Mouse (Mus musculus) neural tube, embryonic 13.5 days (tissue): ENCODE measurements around the gene Higd1c. TPM values are rescaled to one million over a fixed set of nuclear protein-coding genes. Genes with fewer than 3 reads are reported as not detected.
A peak's percentile ranks its signal among the peaks of the same experiment; 100 is the strongest.
"Not testable (repeated sequence)": the region's sequence is repeated elsewhere in the genome, so short reads cannot be mapped to it uniquely, and the experiment has no call there.

Experiments used
- ATAC-seq: fragments of 200-750 bp; cut with Nextera tagmentation; 2 replicates; pipeline ENCODE4 v1.8.0; 2017; ENCODE audit warnings: low read depth, mild to moderate bottlenecking, moderate TSS enrichment, moderate library complexity
- H3K27ac ChIP-seq: fragments of 300-500 bp; sonication (generic); replicated peaks from 2 replicates; pipeline ENCODE4 v1.5.1; 2015; ENCODE audit warnings: moderate library complexity, mild to moderate bottlenecking, inconsistent platforms
- H3K27me3 ChIP-seq: fragments of 300-500 bp; sonication (generic); 2 replicates; pipeline ENCODE4 v1.6.1; 2015; ENCODE audit warnings: mild to moderate bottlenecking, inconsistent platforms
- H3K36me3 ChIP-seq: fragments of 300-500 bp; sonication (generic); 2 replicates; pipeline ENCODE4 v1.6.1; 2015; ENCODE audit warnings: mild to moderate bottlenecking, inconsistent platforms
- H3K4me1 ChIP-seq: fragments of 300-500 bp; sonication (generic); replicated peaks from 2 replicates; pipeline ENCODE4 v1.6.1; 2015; ENCODE audit warnings: inconsistent platforms
- H3K4me2 ChIP-seq: fragments of 300-500 bp; sonication (generic); 2 replicates; pipeline ENCODE4 v1.6.1; 2015; ENCODE audit warnings: inconsistent platforms, mild to moderate bottlenecking, moderate library complexity
- H3K4me3 ChIP-seq: fragments of 300-500 bp; sonication (generic); 2 replicates; pipeline ENCODE4 v1.5.1; 2015; ENCODE audit warnings: mild to moderate bottlenecking, inconsistent platforms
- H3K9ac ChIP-seq: fragments of 300-500 bp; sonication (generic); 2 replicates; pipeline ENCODE4 v1.6.1; 2015; ENCODE audit warnings: moderate library complexity, mild to moderate bottlenecking, inconsistent platforms
- H3K9me3 ChIP-seq: fragments of 300-500 bp; sonication (generic); 2 replicates; pipeline ENCODE4 v1.6.1; 2016; ENCODE audit warnings: inconsistent platforms
- WGBS: fragments of 180-500 bp; shearing (Covaris S2); methylation state at CpG from one replicate; pipeline ENCODE4 v1.1.7; 2015; 5-methylcytosine and 5-hydroxymethylcytosine counted together
- polyA plus RNA-seq: library from polyadenylated mRNA; unstranded; fragments of >200 nt; fragmentation: Nextera tagmentation; extraction: Ambion mirVana; gene quantifications from 2 replicates; pipeline ENCODE4 v1.2.1, GENCODE M21; 2015

Gene Higd1c
- 3.1 and 3.2 TPM in 2 replicates for polyA plus RNA-seq

DNA sequence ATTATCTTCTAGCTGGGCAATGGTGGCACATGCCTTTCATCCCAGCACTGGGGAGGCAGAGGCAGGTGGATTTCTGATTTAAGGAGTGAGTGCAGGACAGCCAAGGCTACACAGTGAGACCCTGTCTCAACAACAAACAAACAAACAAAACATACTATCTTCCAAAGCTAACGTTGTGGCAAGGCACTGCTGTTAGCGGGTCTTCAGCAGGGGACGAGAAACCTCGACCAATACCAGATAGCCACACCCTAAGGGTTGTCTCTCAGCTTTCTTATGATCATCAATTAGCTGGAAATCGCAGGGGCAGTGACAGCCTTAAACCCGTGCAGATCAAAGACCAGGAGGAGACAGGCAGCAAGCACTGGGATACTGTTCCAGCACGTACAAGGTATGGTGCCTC lies at the start of gene Higd1c:
Gene Higd1c, plus strand, starts transcription at position 301 of the 400 bp plus-strand sequence.
- no peak within 1 kb of the TSS for H3K4me2 ChIP-seq
- 68% methylated on average over 7 of the region's 7 CpGs for WGBS
- H3K4me1 ChIP-seq, result peaks cover 5% of the 10 kb centered on the region; the same call in 1 of the 2 replicates
- H3K27ac ChIP-seq, result no peak within 1 kb of the TSS
- no peak within 1 kb of the TSS for H3K9ac ChIP-seq
- H3K4me3 ChIP-seq, result no peak within 1 kb of the TSS
- no peak for ATAC-seq
- H3K36me3 ChIP-seq, result no peaks in the 10 kb centered on the region
- no peaks in the 10 kb centered on the region for H3K27me3 ChIP-seq
- H3K9me3 ChIP-seq, result 0 out of 2 replicates have a peak, but pooled peaks cover 3% of the 10 kb centered on the region

DNA sequence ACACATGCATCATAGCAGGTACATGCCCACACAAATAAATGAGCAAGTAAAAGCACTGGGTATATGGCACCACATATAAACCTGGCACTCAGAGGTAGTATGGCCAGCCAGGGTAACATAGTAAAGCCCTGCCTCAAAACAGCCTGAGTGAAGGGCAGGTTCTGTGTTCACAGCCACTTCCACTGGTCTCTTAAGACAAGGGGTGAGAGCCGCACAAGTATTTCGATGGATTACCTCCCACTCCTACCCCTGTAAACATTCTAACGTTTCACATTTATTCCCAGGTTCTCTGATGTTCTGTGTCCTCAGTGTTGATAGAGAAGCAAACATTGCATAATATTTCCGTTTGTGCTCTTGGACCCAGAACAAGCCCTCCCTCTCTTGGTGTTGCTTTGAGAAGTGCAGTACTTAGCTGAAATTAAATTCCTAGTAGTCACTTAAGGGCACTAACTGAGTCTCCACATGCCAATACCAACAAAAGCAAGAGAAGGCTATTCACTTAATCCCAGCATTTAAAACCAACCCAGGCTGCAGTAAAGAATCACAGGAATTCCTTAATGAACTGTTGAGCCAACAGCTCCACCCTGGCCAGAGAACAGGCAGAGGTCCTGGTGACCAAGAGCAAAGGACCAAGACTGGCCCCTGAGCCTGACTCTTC lies 46.2 kb upstream of the Higd1c start:
- peaks cover 12% of the 10 kb centered on the region for H3K36me3 ChIP-seq
- H3K27me3 ChIP-seq, H3K4me2 ChIP-seq, H3K4me1 ChIP-seq, H3K27ac ChIP-seq, H3K4me3 ChIP-seq, H3K9me3 ChIP-seq, ATAC-seq, H3K9ac ChIP-seq: not testable (repeated sequence)
- WGBS, result 83% methylated on average over 4 of the region's 4 CpGs

DNA sequence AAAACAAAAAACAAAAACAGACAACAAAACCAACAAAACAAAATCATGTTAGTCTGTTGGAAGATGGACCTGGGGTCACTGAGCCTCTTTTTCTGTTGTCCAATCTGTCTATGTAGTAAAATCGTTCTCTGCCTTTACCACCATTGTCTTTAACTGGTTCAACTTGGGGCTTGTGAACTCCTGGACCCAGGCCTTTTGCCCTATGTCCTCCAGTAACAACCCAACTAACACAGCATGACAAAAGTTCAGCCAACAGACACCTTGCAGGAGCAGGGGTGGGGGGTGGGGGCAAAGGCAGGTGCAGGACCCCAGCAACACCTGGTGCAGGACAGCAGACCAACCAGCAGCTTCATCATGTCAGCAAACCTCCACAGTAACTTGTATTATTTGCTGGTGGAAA lies 44.5 kb upstream of the Higd1c start:
- no peak overlapping the region for H3K4me3 ChIP-seq
- 88% methylated on average over 1 of the region's 1 CpGs for WGBS
- H3K4me1 ChIP-seq, result no peaks in the 10 kb centered on the region
- no peak overlapping the region for H3K4me2 ChIP-seq
- 0 out of 2 replicates have a peak, but pooled peaks cover under 1% of the 10 kb centered on the region for H3K36me3 ChIP-seq
- H3K27ac ChIP-seq, result no peak overlapping the region
- no peak for ATAC-seq
- H3K9me3 ChIP-seq, result no peaks in the 10 kb centered on the region
- no peaks in the 10 kb centered on the region for H3K27me3 ChIP-seq
- H3K9ac ChIP-seq, result no peak overlapping the region

DNA sequence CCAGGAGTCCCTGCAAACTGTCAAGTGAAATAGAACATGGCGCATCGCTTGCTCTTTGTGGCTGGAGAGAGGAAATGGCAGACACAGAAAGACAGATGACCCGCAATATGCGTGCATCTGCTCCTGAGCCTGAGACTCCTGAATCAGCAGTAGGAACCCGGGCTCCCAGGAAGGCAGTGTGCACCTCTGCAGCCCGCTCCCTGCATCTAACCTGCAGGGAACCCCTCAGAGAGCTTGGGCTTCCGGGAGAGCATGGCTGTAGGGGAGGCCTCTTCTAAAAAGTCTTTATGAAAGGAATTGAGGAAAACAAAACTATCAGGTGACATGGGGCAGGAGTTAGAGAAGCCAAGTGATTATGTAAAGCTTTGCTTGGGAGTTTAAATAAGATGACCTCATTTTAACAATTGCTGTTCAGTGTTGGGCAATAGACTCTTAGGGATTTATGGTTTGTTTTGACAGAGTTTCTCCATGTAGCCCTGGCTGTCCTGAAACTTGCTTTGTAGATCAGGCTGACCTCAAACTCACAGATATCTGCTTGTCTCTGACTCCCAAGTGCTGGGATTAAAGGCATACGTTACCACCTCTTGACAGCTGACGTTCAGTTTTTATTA lies 43.9 kb upstream of the Higd1c start:
- Histone ChIP-seq H3K4me3 (no peak overlapping the region), H3K27ac (no peak overlapping the region), H3K27me3 (no peaks in the 10 kb centered on the region), H3K36me3 (no peaks in the 10 kb centered on the region), H3K9me3 (no peaks in the 10 kb centered on the region), H3K4me1 (no peaks in the 10 kb centered on the region), H3K4me2 (no peak overlapping the region), H3K9ac (no peak overlapping the region)
- ATAC-seq, result no peak
- 73% methylated on average over 9 of the region's 9 CpGs for WGBS

DNA sequence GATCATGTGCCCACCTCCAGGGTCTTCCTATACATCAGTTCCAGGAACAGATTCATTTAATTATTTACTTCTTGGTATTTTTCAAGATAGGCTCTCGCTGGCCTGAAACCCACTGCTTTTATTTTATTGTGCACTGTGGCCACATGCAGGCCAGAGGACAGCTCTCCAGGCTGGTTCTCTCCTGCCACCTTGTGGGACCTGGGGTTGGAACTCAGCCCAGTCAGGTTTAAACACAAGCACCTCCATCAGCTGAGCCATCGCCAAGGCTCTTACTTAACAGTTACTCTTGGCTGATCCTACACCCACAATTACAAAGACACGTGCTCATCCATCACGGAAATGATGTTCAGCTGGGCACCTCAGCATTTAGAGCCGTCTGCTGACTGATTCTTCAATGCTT lies 43.2 kb upstream of the Higd1c start:
- no peaks in the 10 kb centered on the region for H3K9me3 ChIP-seq
- no peak overlapping the region for H3K27ac ChIP-seq
- H3K4me3 ChIP-seq, result no peak overlapping the region
- 48% methylated on average over 5 of the region's 5 CpGs for whole genome bisulfite sequencing
- no peaks in the 10 kb centered on the region for H3K4me1 ChIP-seq
- H3K9ac ChIP-seq, result no peak overlapping the region
- no peaks in the 10 kb centered on the region for H3K27me3 ChIP-seq
- no peaks in the 10 kb centered on the region for H3K36me3 ChIP-seq
- H3K4me2 ChIP-seq, result no peak overlapping the region
- ATAC-seq, result no peak

DNA sequence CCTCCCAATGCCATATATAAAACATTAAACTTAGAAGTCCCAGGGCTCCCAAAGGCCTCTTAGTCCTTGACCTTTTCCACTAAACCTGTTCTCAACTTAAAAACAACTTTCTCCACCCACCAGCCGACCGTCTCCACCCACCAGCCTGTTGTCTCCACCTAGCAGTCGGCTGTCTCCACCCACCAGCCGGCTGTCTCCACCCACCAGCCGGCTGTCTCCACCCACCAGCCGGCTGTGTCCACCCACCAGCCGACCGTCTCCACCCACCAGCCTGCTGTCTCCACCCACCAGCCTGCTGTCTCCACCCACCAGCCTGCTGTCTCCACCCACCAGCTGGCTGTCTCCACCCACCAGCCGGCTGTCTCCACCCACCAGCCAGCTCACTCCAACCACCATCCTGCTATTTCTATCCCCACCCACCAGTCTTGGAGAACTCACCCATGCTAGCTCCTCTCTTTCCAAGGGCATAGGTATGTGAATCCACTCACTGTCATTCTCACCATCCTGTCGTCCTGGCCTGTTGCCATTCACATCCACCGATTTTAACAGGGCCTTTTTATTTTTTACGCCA lies 40.2 kb upstream of the Higd1c start:
- Histone ChIP-seq H3K4me2 (no peak overlapping the region), H3K36me3 (no peaks in the 10 kb centered on the region), H3K9ac (no peak overlapping the region), H3K27me3 (no peaks in the 10 kb centered on the region), H3K27ac (no peak overlapping the region), H3K9me3 (no peaks in the 10 kb centered on the region), H3K4me1 (no peaks in the 10 kb centered on the region), H3K4me3 (no peak overlapping the region)
- no peak for ATAC-seq
- 71% methylated on average over 12 of the region's 12 CpGs for WGBS

DNA sequence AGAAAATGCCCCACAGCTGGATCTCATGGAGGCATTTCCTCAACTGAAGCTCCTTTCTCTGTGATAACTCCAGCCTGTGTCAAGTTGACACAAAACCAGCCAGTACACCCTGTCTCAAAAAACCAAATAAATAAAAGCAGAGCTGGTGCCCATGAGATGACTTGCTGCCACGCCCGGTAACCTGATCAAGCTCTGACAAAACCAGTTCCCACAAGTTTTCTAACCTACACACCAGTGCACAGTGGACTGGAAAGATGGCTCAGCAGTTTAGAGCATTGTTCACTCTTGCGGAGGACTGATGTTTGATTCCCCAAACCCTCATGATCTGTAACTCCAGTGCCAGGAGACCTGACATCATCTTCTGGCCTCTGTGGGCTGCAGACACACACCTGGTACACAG lies 39.1 kb upstream of the Higd1c start:
- H3K4me3 ChIP-seq, result no peak overlapping the region
- H3K4me1 ChIP-seq, result peaks cover under 1% of the 10 kb centered on the region; the same call in 1 of the 2 replicates
- H3K9me3 ChIP-seq, result no peaks in the 10 kb centered on the region
- ATAC-seq, result no peak
- no peak overlapping the region for H3K27ac ChIP-seq
- no peak overlapping the region for H3K4me2 ChIP-seq
- no peaks in the 10 kb centered on the region for H3K36me3 ChIP-seq
- H3K27me3 ChIP-seq, result no peaks in the 10 kb centered on the region
- 92% methylated on average over 3 of the region's 3 CpGs for WGBS
- no peak overlapping the region for H3K9ac ChIP-seq

DNA sequence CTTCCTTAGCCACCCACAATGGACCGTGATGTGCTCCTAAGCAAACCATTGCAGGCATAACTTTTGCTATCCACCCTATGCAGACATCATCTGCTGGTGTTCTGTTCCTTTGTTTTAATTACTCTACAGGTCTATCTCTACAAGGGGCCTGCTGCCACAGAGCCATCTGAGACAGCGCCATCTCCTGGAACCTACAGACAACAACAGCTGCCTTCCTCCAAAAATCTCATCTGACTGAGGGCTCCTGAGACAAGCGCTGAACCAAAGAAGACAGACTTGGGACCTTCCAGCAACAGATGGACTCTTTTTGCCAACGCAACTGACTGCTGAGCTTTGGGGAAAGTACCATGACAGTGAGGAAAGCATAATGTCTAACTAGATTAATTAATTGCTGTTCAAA lies 36.3 kb upstream of the Higd1c start:
- H3K36me3 ChIP-seq, H3K4me1 ChIP-seq, H3K27ac ChIP-seq, H3K4me2 ChIP-seq, H3K9me3 ChIP-seq, ATAC-seq, H3K4me3 ChIP-seq, H3K9ac ChIP-seq, H3K27me3 ChIP-seq: not testable (repeated sequence)
- WGBS, result 66% methylated on average over 4 of the region's 4 CpGs

DNA sequence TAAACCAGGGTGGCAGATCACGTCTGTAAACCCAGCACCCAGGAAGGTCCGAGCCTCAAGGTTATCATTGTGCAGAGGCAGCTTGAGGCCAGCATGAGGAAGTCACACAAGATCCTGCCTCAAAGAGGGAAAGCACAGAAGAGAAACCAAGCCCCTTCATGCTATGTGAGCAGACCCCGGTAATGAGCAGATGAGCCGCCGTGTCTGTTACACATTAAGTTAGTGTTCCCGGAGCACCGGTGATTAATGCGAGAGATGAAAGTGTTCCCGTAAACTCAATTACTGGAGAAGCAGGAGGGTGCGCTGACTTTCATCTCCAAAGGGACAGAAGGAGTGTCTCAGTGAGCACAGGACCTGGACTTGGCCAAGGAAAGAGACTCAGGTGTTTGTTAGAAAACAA lies 35.0 kb upstream of the Higd1c start:
- H3K4me2 ChIP-seq, H3K27me3 ChIP-seq, H3K4me3 ChIP-seq, H3K9me3 ChIP-seq, H3K4me1 ChIP-seq, H3K27ac ChIP-seq, H3K9ac ChIP-seq, H3K36me3 ChIP-seq: not testable (repeated sequence)
- ATAC-seq, result 0 out of 2 replicates have a peak, but pooled peaks have one; percentile 23
- WGBS, result 31% methylated on average over 10 of the region's 10 CpGs

DNA sequence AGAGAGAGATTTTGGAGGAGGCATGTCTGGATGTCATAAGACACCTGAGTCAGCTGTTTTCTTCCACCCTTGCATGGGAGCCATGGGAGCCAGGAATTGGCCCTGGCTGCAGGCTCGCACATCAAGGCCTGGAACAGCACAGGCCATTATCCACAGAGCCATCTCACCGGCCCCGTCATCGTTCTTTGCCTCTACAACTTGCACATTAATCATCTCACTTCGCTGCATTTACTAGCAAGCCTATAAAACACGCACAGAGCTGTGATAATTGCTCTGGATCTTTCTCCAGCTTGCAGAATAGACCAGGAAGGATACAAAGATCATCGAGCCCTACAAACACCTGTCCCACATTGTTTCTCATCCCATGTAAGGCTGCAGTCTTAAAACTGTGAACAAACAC lies 33.6 kb upstream of the Higd1c start:
- no peak overlapping the region for H3K4me2 ChIP-seq
- peaks cover 8% of the 10 kb centered on the region for H3K4me1 ChIP-seq
- ATAC-seq, result no peak
- peak overlapping the region; percentile 43 for H3K27ac ChIP-seq
- H3K9me3 ChIP-seq, result no peaks in the 10 kb centered on the region
- no peak overlapping the region for H3K4me3 ChIP-seq
- 39% methylated on average over 7 of the region's 7 CpGs for WGBS
- H3K9ac ChIP-seq, result no peak overlapping the region
- no peaks in the 10 kb centered on the region for H3K36me3 ChIP-seq
- H3K27me3 ChIP-seq, result no peaks in the 10 kb centered on the region

DNA sequence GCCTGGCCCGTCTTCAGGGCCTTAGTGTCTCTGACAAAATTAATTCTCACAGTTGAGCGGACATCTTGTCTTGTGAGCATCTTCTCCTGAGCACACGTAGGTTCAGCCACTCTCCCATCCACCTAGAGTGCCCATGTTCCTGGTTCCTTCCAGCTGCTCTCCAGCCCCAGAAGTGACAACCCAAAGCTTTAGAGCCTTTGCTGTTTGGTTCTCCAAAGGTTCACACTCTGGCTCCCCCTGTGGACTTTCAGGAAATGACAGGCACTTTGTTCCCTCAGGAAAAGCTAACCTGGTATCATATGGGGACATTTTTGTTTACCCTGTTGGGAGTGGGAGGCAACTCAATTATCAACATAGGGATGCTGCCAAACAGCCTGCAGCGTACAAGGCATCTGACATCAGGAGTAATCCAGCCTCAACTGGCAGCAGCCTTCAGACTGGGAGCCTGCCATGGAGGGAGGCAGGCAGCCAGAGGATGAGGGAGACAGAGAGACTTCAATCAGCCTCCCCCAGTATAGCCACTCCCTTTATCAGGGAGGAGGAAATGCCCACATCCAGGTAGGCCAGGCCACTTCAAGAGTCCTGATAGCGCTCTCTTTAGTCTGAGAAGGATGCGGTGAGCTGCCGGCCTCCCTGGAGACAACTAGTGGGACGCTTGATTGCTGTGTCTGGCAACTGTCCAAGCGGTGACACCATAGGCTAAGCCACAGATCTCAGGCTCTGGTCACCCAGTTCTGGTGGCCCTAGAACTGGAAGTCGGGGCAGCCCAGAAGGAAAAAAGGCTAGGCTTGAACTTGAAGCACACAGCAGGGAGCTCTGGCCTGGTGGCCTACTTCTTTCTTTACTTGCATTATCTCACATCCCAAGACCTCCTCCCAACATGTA lies 32.0 kb upstream of the Higd1c start:
- H3K9ac ChIP-seq, H3K4me1 ChIP-seq, H3K36me3 ChIP-seq, H3K4me3 ChIP-seq, H3K4me2 ChIP-seq, H3K27me3 ChIP-seq, H3K9me3 ChIP-seq, H3K27ac ChIP-seq: not testable (repeated sequence)
- ATAC-seq, result peak; percentile 30; the same call in 1 of the 2 replicates
- WGBS, result 58% methylated on average over 3 of the region's 10 CpGs

DNA sequence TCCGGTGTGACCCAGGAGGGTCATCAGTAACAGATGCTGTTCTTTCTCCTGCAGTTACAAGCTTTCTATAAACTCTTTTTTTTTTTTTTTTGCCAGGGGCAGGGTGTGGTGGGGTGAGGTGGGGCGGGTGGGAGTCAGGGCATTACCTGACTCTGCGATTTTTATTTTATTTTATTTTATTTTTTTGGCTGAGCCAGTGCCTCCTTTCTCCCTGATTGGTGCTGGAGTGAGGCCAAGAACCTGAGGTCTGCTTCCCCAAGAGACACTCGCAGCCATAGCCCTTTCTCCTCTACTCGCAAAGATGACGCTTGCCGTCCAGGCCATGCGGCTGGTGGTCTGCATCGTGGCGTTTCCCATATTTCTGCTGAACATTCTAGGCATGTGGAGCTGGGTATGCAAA lies 29.7 kb upstream of the Higd1c start, which contains the start of gene Mettl7a3:
Gene Mettl7a3, plus strand, starts transcription at position 301 of the 400 bp plus-strand sequence.
- ATAC-seq, result no peak
- H3K4me2 ChIP-seq, result no peak within 1 kb of the TSS
- peaks cover 8% of the 10 kb centered on the region for H3K4me1 ChIP-seq
- H3K9ac ChIP-seq, result no peak within 1 kb of the TSS
- H3K9me3 ChIP-seq, result no peaks in the 10 kb centered on the region
- WGBS, result 62% methylated on average over 10 of the region's 10 CpGs
- H3K36me3 ChIP-seq, result no peaks in the 10 kb centered on the region
- H3K27ac ChIP-seq, result no peak within 1 kb of the TSS
- H3K4me3 ChIP-seq, result no peak within 1 kb of the TSS
- no peaks in the 10 kb centered on the region for H3K27me3 ChIP-seq
